Mouse (Mus musculus): ENCODE data around the gene Gm3099. TPM values are rescaled to one million over a fixed set of nuclear protein-coding genes. Genes with fewer than 3 reads are reported as not detected.
"Not testable (repeated sequence)": the region's sequence is repeated elsewhere in the genome, so short reads cannot be mapped to it uniquely, and the experiment has no call there.

Gene Gm3099
- not detected in 2 replicates for total RNA-seq (2017)

- ATAC-seq (replicated peaks; ENCODE audit: low read depth, poor library complexity, severe bottlenecking), result not testable (repeated sequence)
Observed at GRCm38 (mm10) chr14:3998094-3998493, at the start of gene Gm3099. TSS of gene Gm3099 (plus strand) at chr14:3998394.

- ATAC-seq (replicated peaks; ENCODE audit: low read depth, poor library complexity, severe bottlenecking), result not testable (repeated sequence)
Observed at GRCm38 (mm10) chr14:3963247-3963646, 34.9 kb upstream of the Gm3099 start, which contains the start of gene Gm3095. TSS of gene Gm3095 (plus strand) at chr14:3963547.

DNA sequence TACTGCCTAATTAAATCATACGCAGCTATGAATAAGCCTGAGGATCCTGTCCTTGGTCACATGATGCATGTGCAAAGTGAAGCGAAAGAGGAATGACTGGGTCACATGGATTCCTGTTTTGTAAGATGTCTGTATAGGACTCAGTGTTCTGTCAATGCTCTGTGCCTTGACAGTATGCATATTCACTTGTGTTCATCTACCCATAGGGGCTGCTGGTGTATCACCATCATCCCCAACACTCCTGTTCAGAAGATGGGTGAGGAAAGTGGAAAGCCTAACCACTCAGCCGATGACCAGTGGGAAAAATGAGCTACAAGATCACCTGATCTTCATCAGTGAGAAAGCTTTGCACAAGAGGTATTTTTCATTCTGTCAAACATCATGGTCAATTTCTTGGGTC is 25.4 kb downstream of the Gm3099 start, which contains the start of gene Gm5796:
Gm5796 (plus strand) TSS at position 301 of the 400 bp plus-strand sequence.
- ATAC-seq (replicated peaks; ENCODE audit: low read depth, poor library complexity, severe bottlenecking), result not testable (repeated sequence)

Other genes with a start within 250 kb of the Gm3099 start
- gene Gm3002, start 188.3 kb upstream of the Gm3099 start, total RNA-seq (2017), result not detected in 2 replicates
- gene Gm3033, start 152.1 kb upstream of the Gm3099 start, total RNA-seq (2017), result not detected in 2 replicates
- gene Gm2916, start 114.2 kb upstream of the Gm3099 start, total RNA-seq (2017), result not detected in 2 replicates
- not detected in 2 replicates for gene Gm3029, start 66.6 kb upstream of the Gm3099 start, total RNA-seq (2017)
- not detected in 2 replicates for gene Gm3095, start 34.8 kb upstream of the Gm3099 start, total RNA-seq (2017)
- not detected in 2 replicates for gene Gm5796, start 25.5 kb downstream of the Gm3099 start, total RNA-seq (2017)
- not detected in 2 replicates for gene Gm3115, start 85.7 kb downstream of the Gm3099 start, total RNA-seq (2017)
- not detected in 2 replicates for gene Gm8108, start 112.1 kb downstream of the Gm3099 start, total RNA-seq (2017)
- not detected in 2 replicates for gene Gm3127, start 166.6 kb downstream of the Gm3099 start, total RNA-seq (2017)
- not detected in 2 replicates for gene Gm2974, start 184.2 kb downstream of the Gm3099 start, total RNA-seq (2017)